In genomic region chr8:107137591-107137990, GRCm38 (mm10) we compare ENCODE assay signal across 23 mouse cellular contexts. TPM values are rescaled to one million over a fixed set of nuclear protein-coding genes. Genes with fewer than 3 reads are reported as not detected.
DNase-seq lines count a peak whose midpoint lies in the region; ATAC-seq and TF ChIP-seq lines count a peak whose summit lies in the region.
"Had no signal": no experiment of that assay in that cellular context is flagged by ENCODE, and none has a peak within 500 bp of the region (broad histone marks: within the 10 kb centered on the region; RNA-seq: fewer than 3 reads in every experiment).

No protein-coding gene starts in this region.

- H3K9me3 ChIP-seq in lung, postnatal 0 days (ENCODE audit: low read length), result no peaks in the 10 kb centered on the region
- H3K9me3 ChIP-seq: embryonic facial prominence, embryonic 13.5 days; G1E; heart, embryonic 15.5 days; hindbrain, embryonic 12.5 days; intestine, embryonic 15.5 days; liver, embryonic 15.5 days; lung, embryonic 15.5 days; megakaryocyte, embryonic 14.5 days had no signal

- H3K27ac ChIP-seq in lung, postnatal 0 days (ENCODE audit: low read length), result no peak overlapping the region
- H3K27ac ChIP-seq: embryonic facial prominence, embryonic 13.5 days; heart, embryonic 15.5 days; hindbrain, embryonic 12.5 days; hindbrain, postnatal 0 days; intestine, embryonic 15.5 days; liver, embryonic 15.5 days; lung, embryonic 15.5 days had no signal

- WGBS in lung, postnatal 0 days, result 68% methylated on average over 6 of the region's 6 CpGs

- TF ChIP-seq CTCF in lung, postnatal 0 days (IDR thresholded peaks at IDR 0.05), result no peak

- no peak for ATAC-seq in lung, postnatal 0 days
- ATAC-seq: hindbrain, postnatal 0 days; intestine, embryonic 15.5 days had no signal

- no peaks in the 10 kb centered on the region for H3K36me3 ChIP-seq in lung, postnatal 0 days (ENCODE audit: insufficient read depth, low read length)
- H3K36me3 ChIP-seq: embryonic facial prominence, embryonic 13.5 days; G1E; heart, embryonic 15.5 days; hindbrain, embryonic 12.5 days; intestine, embryonic 15.5 days; liver, embryonic 15.5 days; lung, embryonic 15.5 days had no signal

- H3K9ac ChIP-seq in lung, postnatal 0 days (replicated peaks; ENCODE audit: low read depth), result no peak overlapping the region
- H3K9ac ChIP-seq: embryonic facial prominence, embryonic 13.5 days; heart, embryonic 15.5 days; hindbrain, embryonic 12.5 days; intestine, embryonic 15.5 days; liver, embryonic 15.5 days; lung, embryonic 15.5 days had no signal

- no peak overlapping the region for H3K4me2 ChIP-seq in lung, postnatal 0 days (replicated peaks; ENCODE audit: low read depth, low read length)
- H3K4me2 ChIP-seq: embryonic facial prominence, embryonic 13.5 days; heart, embryonic 15.5 days; hindbrain, embryonic 12.5 days; intestine, embryonic 15.5 days; liver, embryonic 15.5 days; lung, embryonic 15.5 days had no signal

- H3K4me3 ChIP-seq in lung, postnatal 0 days (ENCODE audit: low read depth, low read length), result no peak overlapping the region
- H3K4me3 ChIP-seq: embryonic facial prominence, embryonic 13.5 days; heart, embryonic 15.5 days; hindbrain, embryonic 12.5 days; intestine, embryonic 15.5 days; liver, embryonic 15.5 days; lung, embryonic 15.5 days; megakaryocyte, embryonic 14.5 days had no signal

- no peak for TF ChIP-seq EP300 in lung, postnatal 0 days (IDR thresholded peaks at IDR 0.05)

- DNase-seq in adrenal gland, adult (ENCODE audit: inconsistent age in 2 of 2, low spot score in 1 of 2), result peak; percentile 35 to 88
- no peak for DNase-seq in adrenal gland, postnatal 25 days
- DNase-seq in heart, adult 11 months, result peak; percentile 79
- DNase-seq in heart, postnatal 4 days, result no peak
- DNase-seq in lung, postnatal 0 days (ENCODE audit: low spot score), result peak; percentile 41
- DNase-seq in lung, postnatal 4 days, result no peak
- DNase-seq in right cerebral cortex, postnatal 25 days, result no peak
- DNase-seq: cerebellum, adult 18-20 months; cerebellum, postnatal 10 days; gastrocnemius, postnatal 36 days; liver; lung, postnatal 36 days; midbrain, embryonic 14.5 days; thymus, postnatal 14 days had no signal

- H3K4me1 ChIP-seq in lung, postnatal 0 days (ENCODE audit: insufficient read depth, low read depth, low read length), result peaks cover 8% of the 10 kb centered on the region; the same call in 1 of the 2 replicates

- H3K27me3 ChIP-seq in lung, postnatal 0 days (replicated peaks; ENCODE audit: insufficient read depth, low read length), result no peaks in the 10 kb centered on the region
- H3K27me3 ChIP-seq: embryonic facial prominence, embryonic 13.5 days; heart, embryonic 15.5 days; hindbrain, embryonic 12.5 days; intestine, embryonic 15.5 days; liver, embryonic 15.5 days; lung, embryonic 15.5 days had no signal

RNA-seq across cellular contexts. Expression of gene Cyb5b, which starts 12.8 kb away (rescaled TPM):
- 570 and 647 TPM in 2 replicates for total RNA-seq in adrenal gland, postnatal 25 days (2021)
- 10 to 100 TPM; 55.6 to 59.6 TPM for total RNA-seq in heart, postnatal 4 days (2021)
- 58.4 and 63.1 TPM in 2 replicates for polyA plus RNA-seq in lung, postnatal 0 days (2015; fragmentation: Nextera tagmentation; extraction: Ambion mirVana)

RNA-seq across cellular contexts. Expression of gene Terf2, which starts 41.2 kb away (rescaled TPM):
- total RNA-seq in adrenal gland, postnatal 25 days (2021), result 30.2 and 31.2 TPM in 2 replicates
- 10 to 100 TPM; 20.2 to 25.1 TPM for total RNA-seq in heart, postnatal 4 days (2021)
- 13.1 and 13.2 TPM in 2 replicates for polyA plus RNA-seq in lung, postnatal 0 days (2015; fragmentation: Nextera tagmentation; extraction: Ambion mirVana)

Comparison
In these comparisons a context has a peak if more than half of its experiments do, and no peak if none do; other contexts are left out.
1. DNase-seq: peak in adrenal gland, adult (2 of 2), heart, adult 11 months (single experiment) and lung, postnatal 0 days (single experiment); none in adrenal gland, postnatal 25 days (single experiment), heart, postnatal 4 days (single experiment), lung, postnatal 4 days (0 of 2) and right cerebral cortex, postnatal 25 days (single experiment).